Mouse (Mus musculus) layer of hippocampus, adult 9-11 months (tissue): ENCODE results near the gene Abcc10.
A peak's percentile ranks its signal among the peaks of the same experiment; 100 is the strongest.

Experiments
- DNase-seq: peaks from one replicate; pipeline ENCODE4 v3.0.0; 2022

Abcc10 gene

DNA sequence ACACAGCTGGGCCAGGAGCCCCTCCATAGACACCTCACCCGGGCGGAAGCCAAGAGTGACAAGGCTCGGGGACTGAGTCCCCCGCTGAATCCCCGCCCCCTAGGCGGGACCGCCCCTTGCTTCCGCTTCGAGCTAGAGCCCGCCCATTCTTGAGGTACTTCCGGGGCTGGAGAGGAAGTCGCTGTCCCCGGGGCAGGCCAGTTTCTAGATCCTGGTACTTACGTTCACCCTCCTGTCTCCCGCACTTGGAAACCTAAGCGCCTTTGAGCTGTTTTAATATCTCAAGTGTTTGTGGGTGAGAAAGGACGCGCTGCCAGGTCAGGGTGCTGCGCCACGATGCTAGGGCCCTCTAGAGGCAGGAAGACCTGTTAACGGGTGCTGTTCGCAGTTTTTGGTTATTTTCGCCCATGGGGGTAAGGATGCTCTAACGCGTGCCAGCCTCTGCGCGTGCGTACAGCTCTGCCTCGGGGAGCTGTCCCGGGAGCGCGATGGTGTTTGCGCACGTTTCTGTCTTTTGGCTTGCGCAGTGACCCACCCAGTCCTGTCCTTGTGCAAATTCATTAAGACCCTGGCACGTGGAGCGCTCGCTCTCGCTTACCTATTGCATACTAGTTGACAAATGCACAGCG, at the start of gene Abcc10:
Abcc10 (minus strand) TSS at position 447 of the 629 bp plus-strand sequence.
- peak; percentile 95 for DNase-seq

DNA sequence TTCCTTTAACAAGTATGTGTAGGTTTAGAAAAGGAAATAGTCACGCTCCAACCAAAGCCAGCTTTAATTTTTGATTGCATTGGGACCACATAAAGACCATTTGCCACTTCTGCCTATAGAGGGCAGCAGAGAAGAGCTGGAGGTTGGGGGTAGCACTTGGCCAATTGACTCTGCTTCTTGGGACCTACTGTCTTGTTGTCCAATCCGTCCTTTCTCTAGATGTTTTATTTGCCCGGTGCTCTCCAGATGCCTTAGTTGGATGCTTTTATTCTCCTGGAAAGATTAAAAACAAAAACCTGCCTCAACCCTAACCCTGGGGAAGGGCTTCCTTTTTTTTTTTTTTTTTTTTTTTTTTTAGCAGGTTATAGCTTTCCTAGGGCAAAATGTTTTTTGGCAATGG, 43.6 kb upstream of the Abcc10 start:
- DNase-seq, result no peak

DNA sequence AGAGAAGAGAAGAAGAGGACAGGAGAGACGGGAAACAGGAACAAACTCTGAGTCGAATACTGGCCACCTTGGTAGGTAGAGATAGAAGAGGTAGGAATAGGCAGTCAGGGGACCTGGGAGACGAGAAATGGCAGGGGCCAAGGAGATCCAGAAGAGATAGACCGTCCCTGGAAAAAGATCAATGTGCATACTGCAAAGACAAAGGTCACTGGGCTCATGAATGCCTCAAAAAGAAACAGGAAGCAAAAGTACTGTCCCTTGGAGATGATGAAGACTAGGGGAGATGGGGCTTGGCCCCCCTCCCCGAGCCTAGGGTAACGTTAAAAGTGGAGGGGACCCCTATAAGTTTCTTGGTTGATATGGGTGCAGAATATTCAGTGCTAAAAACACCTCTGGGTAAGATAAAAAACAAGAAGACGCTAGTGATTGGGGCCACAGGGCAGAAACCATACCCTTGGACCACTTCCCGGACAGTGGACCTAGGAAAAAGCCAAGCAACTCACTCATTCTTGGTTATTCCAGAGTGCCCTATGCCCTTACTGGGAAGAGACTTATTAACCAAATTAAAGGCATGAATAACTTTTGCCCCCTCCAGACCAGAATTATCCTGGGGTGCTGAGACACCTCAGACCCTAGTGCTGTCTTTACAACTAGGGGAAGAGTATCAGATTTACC, 23.0 kb upstream of the Abcc10 start:
- no peak for DNase-seq

DNA sequence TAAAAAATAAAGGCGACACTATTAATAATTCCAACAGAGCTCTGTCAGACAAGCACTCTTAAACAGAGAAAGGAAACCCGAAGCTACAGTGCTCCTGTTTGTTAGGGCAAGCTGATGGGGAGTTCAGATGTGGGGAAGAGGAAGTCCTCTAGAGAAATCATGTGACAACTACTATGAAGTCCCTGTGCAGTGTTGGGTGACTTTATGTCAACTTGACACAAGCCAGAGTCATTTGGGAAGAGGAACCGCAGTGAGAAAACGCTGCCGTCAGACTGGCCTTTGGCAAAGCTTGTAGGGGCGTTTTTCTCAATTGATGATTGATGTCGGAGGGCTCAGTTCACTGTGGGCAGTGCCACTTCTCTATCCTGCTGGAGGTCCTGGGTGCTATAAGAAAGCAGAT, 13.1 kb upstream of the Abcc10 start:
- DNase-seq, result peak; percentile 9

DNA sequence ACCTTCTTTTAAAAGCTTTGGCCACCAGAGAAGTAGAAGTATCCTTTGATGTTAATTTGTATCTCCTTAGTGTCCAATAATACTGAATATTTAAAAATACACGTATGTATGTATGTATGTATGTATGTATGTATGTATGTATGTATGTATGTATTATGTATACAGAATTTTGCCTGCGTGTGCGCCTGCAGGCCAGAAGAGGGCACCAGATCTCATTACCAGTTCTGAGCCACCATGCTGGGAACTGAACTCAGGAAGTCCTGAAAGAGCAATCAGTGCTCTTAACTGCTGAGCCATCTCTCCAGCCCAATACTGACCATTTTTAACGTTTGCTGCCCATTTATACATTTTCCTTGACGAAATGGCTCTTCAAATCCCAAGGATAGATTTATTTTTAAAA, 8.3 kb upstream of the Abcc10 start:
- DNase-seq, result no peak

DNA sequence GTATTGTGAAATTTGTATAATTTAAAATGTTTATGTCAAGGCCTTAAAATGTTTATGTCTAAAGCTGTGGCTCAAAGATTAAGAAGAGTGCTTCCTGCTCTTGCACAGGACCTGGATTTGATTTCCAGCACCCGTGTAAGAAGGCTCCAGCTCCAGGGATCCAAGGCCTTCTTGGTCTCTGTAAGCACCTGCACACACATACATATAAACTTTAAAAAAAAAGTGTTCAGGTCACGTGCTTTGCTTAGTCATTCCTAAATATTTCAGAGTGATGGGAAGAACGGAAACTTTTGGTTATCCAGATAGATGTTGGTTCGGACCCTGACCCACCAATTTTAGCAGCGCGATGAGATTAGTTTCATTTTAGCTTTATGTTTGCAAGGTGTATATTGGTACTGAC, 571 bp upstream of the Abcc10 start:
- DNase-seq, result no peak

DNA sequence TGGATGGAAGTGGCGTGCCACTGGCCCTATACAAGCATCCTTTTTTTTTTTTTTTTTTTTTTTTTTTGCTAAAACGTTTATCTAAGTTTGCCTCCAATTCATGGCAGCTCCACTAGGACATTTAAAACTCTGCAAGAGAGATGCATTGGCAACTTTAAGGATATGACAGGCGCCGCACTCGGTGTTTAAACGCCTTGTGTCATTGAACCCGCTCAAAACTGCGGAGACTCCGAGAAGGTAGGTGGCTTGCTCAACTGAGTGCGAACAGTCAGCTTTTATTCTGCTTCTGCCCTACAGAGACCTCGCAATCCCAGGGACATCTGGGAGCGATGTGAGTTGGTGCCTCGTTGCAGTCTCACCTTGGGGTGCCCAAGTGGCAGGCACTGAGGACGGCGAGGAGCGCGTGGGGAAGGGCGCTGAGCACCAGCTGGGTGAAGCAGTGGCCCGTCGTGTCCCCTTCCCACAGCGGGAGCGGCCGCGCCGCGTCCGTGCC, 693 bp downstream of the Abcc10 start:
- DNase-seq, result no peak

DNA sequence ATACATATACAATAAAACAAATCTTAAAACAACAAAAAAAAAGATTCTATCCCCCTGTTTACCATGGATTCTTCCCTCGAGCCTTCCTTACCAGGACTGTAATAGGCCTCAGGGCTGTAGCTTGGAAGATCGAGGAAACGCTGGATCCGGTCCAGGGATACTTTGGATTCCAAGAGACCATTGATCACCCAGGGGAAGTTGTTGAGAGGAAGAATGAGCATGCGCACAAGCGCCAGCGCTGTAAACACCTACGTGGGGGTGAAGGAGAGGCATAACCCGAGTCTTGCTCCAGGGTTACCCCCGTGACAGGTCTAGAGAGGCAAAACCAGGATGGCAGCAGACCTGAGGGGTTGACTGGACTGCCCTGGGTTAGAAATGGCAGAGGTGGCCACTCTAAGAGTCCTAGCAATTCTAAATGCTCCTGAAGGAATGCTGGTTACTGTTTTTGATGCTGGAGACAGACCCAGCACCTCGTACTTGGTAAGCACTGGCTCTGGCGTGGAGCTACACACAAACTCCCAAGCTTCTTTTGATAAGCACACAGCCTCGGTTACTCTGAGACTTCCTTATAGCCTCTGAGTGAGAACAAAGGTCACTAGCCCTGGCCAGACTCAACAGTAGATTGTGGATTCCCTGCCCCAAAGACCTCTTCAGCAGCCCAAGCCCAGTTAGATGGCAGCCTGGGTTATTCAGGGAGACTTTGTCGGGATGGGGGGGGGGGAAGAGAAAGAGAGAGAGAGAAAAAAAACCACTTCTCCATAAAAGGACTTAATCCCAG, 5.9 kb downstream of the Abcc10 start:
- DNase-seq, result no peak

DNA sequence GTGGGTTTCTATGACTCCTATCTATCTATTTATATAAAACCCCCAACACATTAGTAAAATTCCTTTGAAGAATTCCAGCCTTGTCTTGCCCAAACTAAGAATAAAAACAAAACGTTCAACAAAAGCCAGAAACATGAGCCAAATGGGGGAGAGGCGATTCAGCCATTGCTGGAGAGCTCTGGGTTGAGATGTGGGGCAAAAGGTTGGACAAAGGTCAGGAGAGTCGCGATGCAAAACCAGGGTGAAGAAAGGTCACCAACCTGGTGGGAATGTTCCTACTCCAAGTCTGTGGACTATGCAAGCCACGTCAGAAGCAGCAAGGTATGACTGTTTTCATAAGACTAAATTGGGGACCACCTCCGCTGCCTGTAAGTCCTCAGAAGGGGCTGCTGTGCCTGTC, 7.7 kb downstream of the Abcc10 start:
- no peak for DNase-seq

DNA sequence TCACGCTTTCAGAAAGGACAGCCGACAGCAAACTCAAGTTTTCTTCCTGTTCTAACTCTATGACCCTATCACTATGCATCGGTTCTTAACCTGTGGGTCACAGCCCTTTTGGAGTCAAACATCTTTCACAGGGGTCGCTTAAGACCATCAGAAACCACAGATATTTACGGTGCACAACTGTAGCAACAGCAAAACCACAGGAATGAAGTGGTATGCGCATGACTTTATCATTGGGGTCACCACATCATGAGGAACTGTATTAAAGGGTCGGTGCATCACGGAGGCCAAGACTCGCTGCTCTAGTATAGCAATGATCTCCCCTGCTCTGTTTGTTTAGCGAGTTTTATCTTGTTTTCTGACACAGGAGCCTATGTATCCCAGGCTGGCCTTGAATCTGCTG, 12.3 kb downstream of the Abcc10 start:
- DNase-seq, result no peak

DNA sequence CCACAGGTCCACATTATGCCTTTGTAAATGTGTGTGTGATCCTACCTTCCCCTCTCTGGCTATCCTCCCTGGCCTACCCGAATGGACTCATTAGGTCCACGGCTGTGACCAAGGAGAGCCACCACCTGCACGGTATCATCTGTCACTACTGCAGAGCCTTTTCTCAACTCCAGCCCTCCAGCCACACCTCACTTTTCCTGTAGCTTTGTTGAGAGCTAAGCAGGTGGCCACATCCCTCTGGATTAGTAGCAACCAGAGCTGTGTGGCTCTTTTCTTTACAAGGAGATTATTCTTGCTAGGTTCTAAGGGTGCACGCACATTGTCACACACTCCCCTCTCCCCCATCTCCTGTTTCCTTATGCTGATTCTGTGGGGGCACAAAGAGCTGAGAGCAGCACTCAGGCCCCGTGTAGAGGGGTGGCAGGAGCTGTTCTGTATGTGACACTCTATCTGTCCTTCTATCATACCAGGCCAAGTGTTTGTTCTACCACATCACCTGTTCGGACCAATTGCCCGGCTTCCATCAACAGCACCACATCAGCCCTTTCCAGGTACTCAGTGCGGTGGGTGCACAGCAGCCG, 14.9 kb downstream of the Abcc10 start:
- DNase-seq, result no peak

DNA sequence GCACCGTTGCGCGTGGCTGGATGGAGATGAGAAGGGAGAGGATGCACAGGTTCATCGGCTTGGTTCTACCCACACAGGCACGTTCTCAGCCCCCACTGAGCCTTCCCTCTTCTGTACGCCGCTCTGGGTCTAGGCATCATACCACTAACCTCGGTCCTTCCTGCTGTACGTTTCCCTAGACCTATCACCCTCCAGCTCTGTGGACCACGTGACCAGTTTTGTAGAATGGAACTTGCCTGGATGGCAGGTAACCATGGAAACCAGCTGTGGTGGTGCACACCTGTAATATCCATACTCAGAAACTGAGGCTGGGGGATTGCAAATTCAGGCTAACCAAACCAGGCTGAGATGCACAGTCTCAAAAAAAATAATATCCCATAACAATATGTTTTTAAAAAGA, 17.6 kb downstream of the Abcc10 start:
- DNase-seq, result no peak

DNA sequence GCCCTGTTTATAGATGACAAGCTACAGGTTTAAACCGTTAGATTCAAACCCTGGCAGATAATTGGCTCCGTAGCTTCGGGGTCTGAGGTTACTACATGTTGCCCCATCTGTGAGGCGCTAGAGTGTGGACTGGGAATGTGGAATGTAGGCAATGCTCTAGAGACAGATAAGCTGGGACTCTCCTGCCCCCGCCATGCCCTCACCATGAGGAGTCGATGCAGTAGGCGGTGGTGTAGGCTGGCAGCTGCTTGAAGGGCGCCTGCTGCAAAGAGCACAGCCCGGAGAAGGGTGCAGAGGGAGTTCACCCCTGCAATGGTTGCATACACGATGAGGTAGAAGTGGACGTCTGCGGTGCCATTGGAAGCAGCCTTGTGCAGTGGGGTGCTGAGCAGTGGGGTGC, 18.3 kb downstream of the Abcc10 start:
- DNase-seq, result no peak

DNA sequence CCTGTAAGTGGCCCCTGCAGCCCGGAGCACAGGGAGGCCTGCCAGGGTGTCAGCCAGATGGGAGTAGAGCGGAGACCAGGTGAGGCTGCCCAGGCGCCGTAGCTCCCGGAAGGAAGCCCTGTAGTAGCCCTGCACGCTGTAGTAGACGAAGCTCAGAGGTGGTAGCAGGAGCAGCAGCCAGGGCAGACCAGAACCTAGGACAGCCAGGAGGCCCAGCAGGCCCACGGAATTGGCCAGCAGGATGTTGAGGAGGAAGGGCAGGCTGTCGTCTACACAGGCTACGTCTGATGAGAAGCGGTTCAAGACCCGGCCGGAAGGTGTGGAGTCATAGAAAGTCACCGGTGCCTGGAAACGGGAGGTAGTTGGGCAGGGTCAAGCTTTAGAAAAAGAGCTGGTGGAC, 21.2 kb downstream of the Abcc10 start:
- no peak for DNase-seq

DNA sequence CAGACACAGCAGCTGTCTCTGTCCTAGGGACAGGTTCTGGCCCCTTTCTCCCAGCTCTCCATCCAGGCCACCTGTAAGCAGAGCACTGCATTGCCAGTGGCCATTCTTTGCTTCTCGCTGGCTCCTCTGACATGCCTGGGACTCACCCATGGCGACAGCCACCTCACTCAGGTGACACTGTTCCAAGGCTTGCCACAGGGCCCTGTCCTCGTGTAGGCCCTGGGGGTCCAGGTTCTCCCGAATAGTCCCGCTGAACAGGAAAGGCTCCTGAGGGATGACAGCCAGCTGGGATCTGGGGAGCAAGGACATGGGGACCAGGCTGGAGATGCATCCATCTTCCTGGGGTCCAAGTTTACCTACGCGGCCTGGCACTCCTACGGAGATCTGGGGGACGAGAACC, 24.0 kb downstream of the Abcc10 start:
- DNase-seq, result no peak

DNA sequence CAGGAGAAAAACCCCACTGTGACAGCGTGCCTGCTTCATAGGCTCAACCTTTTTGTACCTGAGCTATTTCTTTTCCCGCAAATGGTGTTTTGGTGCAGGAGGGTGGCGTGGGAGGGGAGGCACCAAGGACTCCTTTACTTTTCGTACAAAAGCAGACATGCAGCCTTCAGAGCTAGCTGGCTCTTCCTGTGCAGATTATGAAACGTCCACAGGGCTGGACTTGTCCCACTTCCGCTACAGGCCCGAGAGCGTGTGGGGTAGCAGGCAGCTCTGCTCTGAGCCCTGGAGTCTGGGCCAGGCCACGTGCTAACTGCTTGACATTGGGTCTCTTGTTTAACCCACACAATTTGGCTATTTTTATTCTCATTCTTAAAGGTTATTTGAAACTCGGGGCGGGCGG, 26.3 kb downstream of the Abcc10 start:
- peak; percentile 55 for DNase-seq

DNA sequence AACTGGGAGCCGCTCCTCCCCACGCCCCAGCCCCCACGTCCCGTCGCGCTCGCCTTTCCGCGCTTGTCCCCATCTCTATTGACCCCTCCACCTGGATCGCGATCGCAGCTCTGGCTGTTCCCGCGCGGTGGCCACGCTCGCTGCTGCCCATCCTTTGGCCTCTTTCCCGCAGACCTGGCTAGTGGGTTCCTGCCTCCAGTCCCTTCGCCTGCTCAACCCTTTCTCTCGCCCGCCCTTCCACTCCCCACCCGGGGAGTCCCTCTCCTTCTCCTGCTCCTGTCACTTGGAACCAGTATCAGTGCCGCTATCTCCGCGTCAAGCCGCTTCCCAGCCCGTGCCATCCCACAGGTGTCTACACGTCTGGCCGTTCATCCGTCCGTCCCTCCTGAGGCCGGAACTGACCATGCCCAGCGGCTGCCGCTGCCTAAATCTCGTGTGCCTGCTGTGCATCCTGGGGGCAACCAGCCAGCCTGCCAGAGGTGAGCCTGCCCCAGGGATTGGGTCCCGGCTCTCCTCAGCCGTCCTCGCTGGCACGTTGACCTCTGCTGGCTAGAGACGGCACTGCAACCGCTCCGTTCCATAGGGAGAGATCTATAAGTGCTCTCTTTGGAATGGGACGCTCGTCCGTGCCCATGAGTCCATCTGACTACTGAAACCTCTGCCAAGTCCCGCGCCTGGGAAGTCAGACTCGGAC, 29.8 kb downstream of the Abcc10 start:
- DNase-seq, result peak; percentile 80

DNA sequence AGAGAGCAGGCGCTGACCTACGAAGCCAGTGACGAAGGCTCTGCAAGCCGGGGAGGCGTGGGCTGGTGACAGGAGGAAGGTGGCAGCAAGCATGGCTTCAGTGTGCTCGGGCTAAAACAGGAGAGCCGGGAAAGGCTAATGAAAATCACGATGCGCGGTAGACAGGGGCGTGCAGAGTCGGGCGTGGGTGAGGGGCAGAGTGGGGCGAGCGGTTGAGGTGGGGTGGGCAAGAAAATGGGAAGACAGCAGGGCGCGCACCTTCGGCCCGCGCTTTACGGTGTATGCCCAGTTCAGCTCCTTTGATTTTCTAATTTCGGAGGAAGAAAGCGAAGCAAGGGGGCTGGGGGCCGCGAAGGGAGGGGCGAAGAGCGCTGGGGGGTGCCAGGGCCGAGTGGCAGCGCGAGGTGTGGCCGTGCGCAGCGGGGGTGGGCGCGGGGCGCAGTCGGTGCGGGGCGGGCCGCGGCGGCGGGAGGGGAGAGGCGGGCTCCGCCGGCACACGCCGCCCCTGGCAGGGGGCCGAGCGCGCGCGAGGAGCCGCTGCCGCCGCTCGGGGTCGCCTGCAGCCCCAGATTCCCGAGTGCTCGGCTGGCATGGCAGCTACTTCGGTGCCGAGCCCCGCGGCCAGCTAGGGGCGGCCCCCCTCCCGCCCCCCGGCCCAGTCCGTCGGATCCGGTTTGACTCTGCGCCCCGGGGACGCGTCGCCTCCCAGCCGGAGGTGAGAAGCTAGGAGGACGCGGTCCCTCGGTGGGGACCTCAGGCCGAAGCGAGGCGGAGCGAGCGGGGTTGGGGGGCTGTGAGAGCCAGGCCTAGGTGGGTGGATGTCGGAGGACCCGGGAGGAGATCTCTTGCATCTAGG, 30.6 kb downstream of the Abcc10 start, which contains the start of gene Dlk2:
Dlk2 (plus strand) TSS at position 58 of the 856 bp plus-strand sequence.
- DNase-seq, result peak; percentile 62

DNA sequence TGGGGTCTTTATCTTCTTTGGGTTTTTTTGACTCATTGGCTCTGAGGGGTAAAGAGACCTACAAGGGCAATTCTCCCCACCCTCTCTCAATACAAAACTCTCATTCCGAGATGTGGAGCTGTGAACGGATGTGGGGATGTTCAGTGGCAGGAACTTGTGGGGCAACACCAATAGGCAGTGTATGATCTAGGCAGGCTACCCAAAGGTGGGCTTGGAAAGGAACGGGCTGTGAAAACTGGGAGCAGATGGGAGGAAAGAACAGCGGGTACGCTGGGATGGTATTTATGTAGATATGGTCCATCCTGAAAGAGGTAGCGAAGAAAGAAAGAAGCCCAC, 31.2 kb downstream of the Abcc10 start:
- DNase-seq, result no peak

DNA sequence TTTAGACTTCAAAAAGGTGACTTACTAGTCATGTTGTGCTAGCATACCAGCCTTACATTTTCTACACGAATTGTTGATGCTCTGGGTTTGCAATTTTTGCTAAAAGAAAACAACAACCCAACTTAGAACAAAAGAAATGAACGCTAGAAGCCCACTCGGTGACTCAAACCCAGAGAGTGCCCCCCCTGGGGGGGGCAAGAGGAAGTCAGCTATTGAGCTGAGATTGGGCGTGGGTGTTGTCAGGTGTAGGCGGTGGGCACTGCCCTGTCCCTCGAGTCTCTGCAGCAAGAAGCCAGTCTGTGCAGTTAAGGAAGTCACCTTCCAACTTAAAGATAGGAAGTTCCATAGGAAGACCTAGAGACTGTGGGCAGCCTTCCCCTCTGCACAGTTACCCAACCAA, 31.6 kb downstream of the Abcc10 start:
- DNase-seq, result no peak

DNA sequence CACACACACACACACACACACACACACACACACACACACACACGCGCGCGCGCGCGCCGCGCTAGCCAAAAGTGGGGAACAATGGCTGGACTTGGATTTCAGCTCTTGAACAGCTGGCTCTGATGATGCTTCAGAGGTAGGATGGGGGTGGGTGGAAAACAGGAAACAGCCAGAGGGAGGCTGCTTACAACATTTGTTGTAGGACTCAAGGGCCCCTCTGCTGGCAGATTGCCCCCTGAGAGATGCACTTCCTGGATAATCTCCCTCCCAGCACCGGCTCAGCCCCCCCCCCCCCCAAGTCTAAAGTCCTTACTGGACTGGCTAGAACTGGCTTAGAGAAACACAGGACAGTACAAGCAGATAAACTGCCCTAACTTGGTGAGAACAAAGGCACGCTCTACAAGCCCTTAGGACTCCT, 40.5 kb downstream of the Abcc10 start:
- DNase-seq, result no peak

DNA sequence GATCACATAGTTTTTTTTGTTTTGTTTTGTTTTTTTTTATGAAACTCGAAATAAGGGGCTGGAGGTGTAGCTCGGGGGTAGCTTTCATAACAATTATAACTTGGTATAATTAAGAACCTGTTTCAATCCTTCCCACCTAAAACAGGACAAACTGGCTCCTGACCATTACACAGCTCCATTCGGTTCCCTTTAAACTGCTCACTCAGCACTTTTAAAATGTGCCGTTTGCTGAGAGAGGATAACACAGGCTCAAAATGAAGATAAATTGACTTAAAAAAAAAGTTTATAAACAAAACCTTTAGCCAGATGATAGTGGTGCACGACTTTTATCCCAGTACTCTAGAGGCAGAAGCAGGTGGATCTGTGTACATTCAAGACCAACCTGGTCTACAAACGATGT, 42.7 kb downstream of the Abcc10 start:
- DNase-seq, result no peak
